ENCODE assay signal across 7 mouse cellular contexts in genomic region chr17:93067850-93068249, GRCm38 (mm10).
DNase-seq lines count a peak whose midpoint lies in the region; ATAC-seq and TF ChIP-seq lines count a peak whose summit lies in the region.
"Not testable (repeated sequence)": the region's sequence is repeated elsewhere in the genome, so short reads cannot be mapped to it uniquely, and the experiment has no call there.

No protein-coding gene starts in this region.

- not testable (repeated sequence) for H3K36me3 ChIP-seq in forebrain, embryonic 16.5 days (ENCODE audit: control insufficient read depth, insufficient read depth); hindbrain, embryonic 11.5 days (ENCODE audit: control insufficient read depth, insufficient read depth, low read length); lung, embryonic 14.5 days (ENCODE audit: insufficient read depth); neural tube, embryonic 13.5 days

- not testable (repeated sequence) for H3K9me3 ChIP-seq in forebrain, embryonic 16.5 days (ENCODE audit: control insufficient read depth, low read length); hindbrain, embryonic 11.5 days (ENCODE audit: control insufficient read depth, low read length); lung, embryonic 14.5 days (ENCODE audit: low read depth, low read length); neural tube, embryonic 13.5 days

- peak; percentile 35; the same call in 1 of the 2 replicates for TF ChIP-seq CTCF in lung, embryonic 14.5 days (IDR thresholded peaks at IDR 0.05; ENCODE audit: low read depth)

- H3K4me2 ChIP-seq in forebrain, embryonic 16.5 days (ENCODE audit: low read length); hindbrain, embryonic 11.5 days (replicated peaks; ENCODE audit: low read depth, low read length); lung, embryonic 14.5 days: not testable (repeated sequence)
- 0 out of 2 replicates have a peak overlapping the region, but pooled peaks have one; percentile 7 for H3K4me2 ChIP-seq in neural tube, embryonic 13.5 days

- not testable (repeated sequence) for H3K27me3 ChIP-seq in forebrain, embryonic 16.5 days (replicated peaks; ENCODE audit: control insufficient read depth, insufficient read depth, low read length); hindbrain, embryonic 11.5 days (ENCODE audit: control insufficient read depth, insufficient read depth, low read length); lung, embryonic 14.5 days (ENCODE audit: insufficient read depth, low read length); neural tube, embryonic 13.5 days

- ATAC-seq in common myeloid progenitor, adult 5-6 weeks (replicated peaks; ENCODE audit: low read depth, poor library complexity, severe bottlenecking): peak; percentile 58; the same call in 1 of the 2 replicates
- 0 out of 2 replicates have a peak, but pooled peaks have one; percentile 58 for ATAC-seq in forebrain, embryonic 16.5 days
- 0 out of 2 replicates have a peak, but pooled peaks have one; percentile 63 for ATAC-seq in hindbrain, embryonic 11.5 days (ENCODE audit: low FRiP score)
- not testable (repeated sequence) for ATAC-seq in lung, embryonic 14.5 days (ENCODE audit: insufficient read depth); neural tube, embryonic 13.5 days (ENCODE audit: low read depth)

- not testable (repeated sequence) for H3K4me1 ChIP-seq in forebrain, embryonic 16.5 days (replicated peaks; ENCODE audit: control insufficient read depth, insufficient read depth, low read length); hindbrain, embryonic 11.5 days (replicated peaks; ENCODE audit: control insufficient read depth, insufficient read depth, low read length); lung, embryonic 14.5 days (ENCODE audit: insufficient read depth); neural tube, embryonic 13.5 days (replicated peaks)

- H3K4me3 ChIP-seq in forebrain, embryonic 16.5 days (replicated peaks; ENCODE audit: low read length); hindbrain, embryonic 11.5 days (ENCODE audit: low read depth, low read length); lung, embryonic 14.5 days (ENCODE audit: low read depth, low read length); neural tube, embryonic 13.5 days: not testable (repeated sequence)

- not testable (repeated sequence) for H3K9ac ChIP-seq in forebrain, embryonic 16.5 days (replicated peaks; ENCODE audit: low read depth, low read length); hindbrain, embryonic 11.5 days (ENCODE audit: low read depth, low read length); lung, embryonic 14.5 days; neural tube, embryonic 13.5 days

- 52% methylated on average over 1 of the region's 1 CpGs for WGBS in forebrain, embryonic 16.5 days
- 61% methylated on average over 1 of the region's 1 CpGs for WGBS in hindbrain, embryonic 11.5 days
- 41% methylated on average over 1 of the region's 1 CpGs for WGBS in lung, embryonic 14.5 days
- 53% methylated on average over 1 of the region's 1 CpGs for WGBS in neural tube, embryonic 13.5 days

- peak; percentile 37 for DNase-seq in Muller cell, postnatal 12 days (ENCODE audit: inconsistent ontology term)
- peak; percentile 34 for DNase-seq in hindbrain, embryonic 11.5 days (ENCODE audit: low spot score)
- DNase-seq in kidney, postnatal 14 days: peak; percentile 5
- DNase-seq in lung, embryonic 14.5 days: peak; percentile 67

- H3K27ac ChIP-seq in forebrain, embryonic 16.5 days (ENCODE audit: low read length); hindbrain, embryonic 11.5 days (ENCODE audit: low read depth, low read length); lung, embryonic 14.5 days (ENCODE audit: low read depth); neural tube, embryonic 13.5 days (replicated peaks): not testable (repeated sequence)

Comparison
In these comparisons a context has a peak if more than half of its experiments do, and no peak if none do; other contexts are left out.
1. DNase-seq: peak in every context shown above with its lines; median percentile 67 in lung, embryonic 14.5 days; 37 in Muller cell, postnatal 12 days; 34 in hindbrain, embryonic 11.5 days; 5 in kidney, postnatal 14 days.